Mouse (Mus musculus) midbrain, embryonic 15.5 days (tissue): ENCODE results near the gene Trpc6. TPM values are rescaled to one million over a fixed set of nuclear protein-coding genes. Genes with fewer than 3 reads are reported as not detected.

ENCODE experiments used
- ATAC-seq: fragments of 200-750 bp; cut with Nextera tagmentation; replicated peaks from 2 replicates; pipeline ENCODE4 v1.8.0; 2017; ENCODE audit warnings: moderate TSS enrichment
- H3K27ac ChIP-seq: fragments of 300-500 bp; sonication (generic); 2 replicates; pipeline ENCODE4 v1.5.1; 2015; ENCODE audit warnings: mild to moderate bottlenecking, inconsistent platforms
- H3K27me3 ChIP-seq: fragments of 300-500 bp; sonication (generic); replicated peaks from 2 replicates; pipeline ENCODE4 v1.6.1; 2015; ENCODE audit warnings: inconsistent platforms
- H3K36me3 ChIP-seq: fragments of 300-500 bp; sonication (generic); replicated peaks from 2 replicates; pipeline ENCODE4 v1.6.1; 2015; ENCODE audit warnings: inconsistent platforms
- H3K4me1 ChIP-seq: fragments of 300-500 bp; sonication (generic); 2 replicates; pipeline ENCODE4 v1.6.1; 2015; ENCODE audit warnings: inconsistent platforms
- H3K4me2 ChIP-seq: fragments of 300-500 bp; sonication (generic); 2 replicates; pipeline ENCODE4 v1.6.1; 2015; ENCODE audit warnings: inconsistent platforms, mild to moderate bottlenecking, moderate library complexity
- H3K4me3 ChIP-seq: fragments of 300-500 bp; sonication (generic); 2 replicates; pipeline ENCODE4 v1.5.1; 2015; ENCODE audit warnings: mild to moderate bottlenecking, inconsistent platforms
- H3K9ac ChIP-seq: fragments of 300-500 bp; sonication (generic); 2 replicates; pipeline ENCODE4 v1.6.1; 2015; ENCODE audit warnings: mild to moderate bottlenecking, inconsistent platforms
- H3K9me3 ChIP-seq: fragments of 300-500 bp; sonication (generic); 2 replicates; pipeline ENCODE4 v1.6.1; 2016; ENCODE audit warnings: inconsistent platforms
- WGBS: fragments of 180-500 bp; shearing (Covaris S2); methylation state at CpG from one replicate; pipeline ENCODE4 v1.1.7; 2015; ENCODE audit warnings: mixed read lengths; 5-methylcytosine and 5-hydroxymethylcytosine counted together
- polyA plus RNA-seq: library from polyadenylated mRNA; unstranded; fragments of >200 nt; fragmentation: Nextera tagmentation; extraction: Ambion mirVana; gene quantifications from 2 replicates; pipeline ENCODE4 v1.2.1, GENCODE M21; 2015

Trpc6 gene
- polyA plus RNA-seq: 0.60 and 0.94 TPM in 2 replicates

GRCm38 (mm10) chr9:8544041-8544794 lies at the start of gene Trpc6:
Gene Trpc6, plus strand, starts transcription at chr9:8544142.
- H3K9me3 ChIP-seq: no peaks in the 10 kb centered on the region
- WGBS: 1% methylated on average over 44 of the region's 44 CpGs
- H3K4me2 ChIP-seq: peak within 1 kb of the TSS; percentile 74
- no peaks in the 10 kb centered on the region for H3K36me3 ChIP-seq
- ATAC-seq: peak; percentile 95
- H3K4me1 ChIP-seq: 0 out of 2 replicates have a peak, but pooled peaks cover 3% of the 10 kb centered on the region
- H3K4me3 ChIP-seq: peak within 1 kb of the TSS; percentile 45
- H3K9ac ChIP-seq: peak within 1 kb of the TSS; percentile 26
- H3K27ac ChIP-seq: no peak within 1 kb of the TSS
- no peaks in the 10 kb centered on the region for H3K27me3 ChIP-seq

GRCm38 (mm10) chr9:8520911-8521310 lies 23.0 kb upstream of the Trpc6 start:
- Histone ChIP-seq H3K9ac (no peak overlapping the region), H3K27me3 (no peaks in the 10 kb centered on the region), H3K4me1 (no peaks in the 10 kb centered on the region), H3K9me3 (no peaks in the 10 kb centered on the region), H3K27ac (no peak overlapping the region), H3K4me3 (no peak overlapping the region), H3K4me2 (no peak overlapping the region), H3K36me3 (no peaks in the 10 kb centered on the region)
- no peak for ATAC-seq

GRCm38 (mm10) chr9:8533670-8534069 lies 10.3 kb upstream of the Trpc6 start:
- no peak overlapping the region for H3K4me2 ChIP-seq
- H3K9me3 ChIP-seq: no peaks in the 10 kb centered on the region
- no peaks in the 10 kb centered on the region for H3K36me3 ChIP-seq
- H3K27ac ChIP-seq: no peak overlapping the region
- 88% methylated on average over 1 of the region's 1 CpGs for WGBS
- H3K4me3 ChIP-seq: no peak overlapping the region
- ATAC-seq: no peak
- H3K4me1 ChIP-seq: no peaks in the 10 kb centered on the region
- H3K27me3 ChIP-seq: no peaks in the 10 kb centered on the region
- H3K9ac ChIP-seq: no peak overlapping the region

- no peaks in the 10 kb centered on the region for H3K36me3 ChIP-seq
- 80% methylated on average over 2 of the region's 2 CpGs for WGBS
- no peak for ATAC-seq
- no peaks in the 10 kb centered on the region for H3K9me3 ChIP-seq
- no peak overlapping the region for H3K4me3 ChIP-seq
- no peak overlapping the region for H3K27ac ChIP-seq
- H3K4me2 ChIP-seq: no peak overlapping the region
- 0 out of 2 replicates have a peak, but pooled peaks cover 3% of the 10 kb centered on the region for H3K4me1 ChIP-seq
- H3K9ac ChIP-seq: no peak overlapping the region
- H3K27me3 ChIP-seq: no peaks in the 10 kb centered on the region
Observed at GRCm38 (mm10) chr9:8545236-8545635, 1.3 kb downstream of the Trpc6 start.

- H3K27me3 ChIP-seq: no peaks in the 10 kb centered on the region
- 70% methylated on average over 1 of the region's 1 CpGs for WGBS
Observed at GRCm38 (mm10) chr9:8558574-8558973, 14.6 kb downstream of the Trpc6 start.

DNA sequence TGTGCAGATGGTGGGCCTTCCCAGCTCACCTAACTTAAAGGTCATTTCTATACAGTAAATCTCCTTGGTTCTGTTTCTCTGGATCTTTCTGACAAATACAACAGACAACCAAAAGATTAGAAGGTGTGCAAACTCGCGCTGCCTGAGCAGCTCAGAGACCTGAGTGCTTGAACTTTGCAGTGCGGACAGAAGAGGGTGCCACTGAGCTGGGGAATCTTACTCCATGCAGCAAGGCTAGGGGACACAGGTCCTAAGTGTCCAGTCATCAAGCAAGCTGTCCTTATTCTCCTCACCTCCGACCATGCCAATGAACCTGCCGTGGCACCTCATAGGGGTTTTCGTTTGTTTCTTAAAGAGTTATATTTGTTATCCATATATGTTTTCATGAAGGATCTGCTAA lies 48.7 kb downstream of the Trpc6 start:
- WGBS: 47% methylated on average over 6 of the region's 6 CpGs
- no peak overlapping the region for H3K27ac ChIP-seq
- H3K4me3 ChIP-seq: no peak overlapping the region
- H3K4me2 ChIP-seq: no peak overlapping the region
- no peak overlapping the region for H3K9ac ChIP-seq
- no peaks in the 10 kb centered on the region for H3K4me1 ChIP-seq
- no peak for ATAC-seq
- no peaks in the 10 kb centered on the region for H3K9me3 ChIP-seq
- H3K27me3 ChIP-seq: no peaks in the 10 kb centered on the region
- H3K36me3 ChIP-seq: no peaks in the 10 kb centered on the region

More at GRCm38 (mm10) chr9:8558574-8558973, 14.6 kb downstream of the Trpc6 start:
- H3K4me1 ChIP-seq: no peaks in the 10 kb centered on the region
- H3K9me3 ChIP-seq: no peaks in the 10 kb centered on the region
- no peak overlapping the region for H3K27ac ChIP-seq
- no peak overlapping the region for H3K4me3 ChIP-seq
- no peak overlapping the region for H3K4me2 ChIP-seq
- ATAC-seq: no peak
- H3K36me3 ChIP-seq: no peaks in the 10 kb centered on the region
- H3K9ac ChIP-seq: no peak overlapping the region

GRCm38 (mm10) chr9:8597089-8597488 lies 53.1 kb downstream of the Trpc6 start:
- no peak for ATAC-seq
- H3K36me3 ChIP-seq: no peaks in the 10 kb centered on the region
- no peaks in the 10 kb centered on the region for H3K9me3 ChIP-seq
- H3K27me3 ChIP-seq: no peaks in the 10 kb centered on the region
- no peak overlapping the region for H3K27ac ChIP-seq
- H3K4me2 ChIP-seq: no peak overlapping the region
- H3K4me1 ChIP-seq: no peaks in the 10 kb centered on the region
- no peak overlapping the region for H3K4me3 ChIP-seq
- no peak overlapping the region for H3K9ac ChIP-seq
- WGBS: 35% methylated on average over 1 of the region's 1 CpGs

DNA sequence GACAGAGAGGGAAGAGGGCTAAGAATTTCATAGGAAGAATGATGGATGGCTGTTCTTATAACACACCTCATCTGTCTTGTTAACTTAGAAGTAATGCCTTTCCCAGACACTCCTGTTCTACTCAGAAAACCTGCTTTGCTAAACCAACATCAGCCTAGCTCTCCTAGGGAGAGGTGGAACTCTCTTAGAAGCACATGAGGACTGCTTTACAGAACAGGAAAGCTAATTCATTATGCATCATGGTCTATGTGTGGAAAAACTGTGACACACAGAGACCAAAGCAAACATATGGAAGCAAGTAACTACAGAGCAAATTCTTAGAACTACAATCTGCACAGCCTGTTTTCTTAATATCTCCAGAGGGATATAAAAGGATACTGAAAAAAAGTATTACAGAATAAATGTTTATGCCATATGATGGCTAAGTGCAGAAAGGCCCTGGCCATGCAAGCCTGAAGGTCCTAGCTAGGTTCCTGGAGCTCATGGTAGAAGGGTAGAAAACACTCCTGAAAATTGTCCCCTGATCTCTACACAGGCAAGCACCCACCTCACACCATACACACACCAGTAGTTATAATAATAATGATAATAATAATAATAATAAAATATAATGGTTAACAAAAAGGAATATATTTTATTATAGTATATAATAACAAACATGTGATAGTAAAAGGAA lies 63.0 kb downstream of the Trpc6 start:
- H3K36me3 ChIP-seq: no peaks in the 10 kb centered on the region
- H3K9me3 ChIP-seq: no peaks in the 10 kb centered on the region
- no peaks in the 10 kb centered on the region for H3K27me3 ChIP-seq
- H3K9ac ChIP-seq: no peak overlapping the region
- no peak overlapping the region for H3K4me3 ChIP-seq
- ATAC-seq: no peak
- H3K27ac ChIP-seq: no peak overlapping the region
- no peaks in the 10 kb centered on the region for H3K4me1 ChIP-seq
- no peak overlapping the region for H3K4me2 ChIP-seq

DNA sequence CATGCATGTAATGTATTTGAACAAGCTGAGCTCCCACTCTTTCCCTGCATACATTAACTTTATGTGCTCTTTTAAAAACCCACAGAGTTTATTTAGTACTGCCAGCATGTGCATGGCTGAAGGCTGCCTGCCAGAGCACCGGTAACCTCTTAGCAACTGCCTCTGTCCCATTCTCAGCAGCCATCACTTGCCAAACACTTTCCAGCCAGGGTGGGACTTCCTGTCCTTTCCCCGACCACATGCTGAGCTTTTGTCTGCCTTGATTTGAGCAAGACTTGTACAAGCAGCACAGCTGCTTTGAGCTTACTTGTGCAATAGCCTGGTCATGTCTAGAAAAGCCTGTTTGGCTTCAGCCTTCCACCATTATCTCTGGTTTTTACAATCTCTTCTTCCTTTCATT lies 90.4 kb downstream of the Trpc6 start:
- Histone ChIP-seq H3K27me3 (no peaks in the 10 kb centered on the region), H3K4me3 (no peak overlapping the region), H3K36me3 (no peaks in the 10 kb centered on the region), H3K27ac (no peak overlapping the region), H3K9ac (no peak overlapping the region), H3K4me1 (no peaks in the 10 kb centered on the region), H3K4me2 (no peak overlapping the region), H3K9me3 (no peaks in the 10 kb centered on the region)
- peak; percentile 56; the same call in 1 of the 2 replicates for ATAC-seq
- WGBS: 44% methylated on average over 2 of the region's 2 CpGs

DNA sequence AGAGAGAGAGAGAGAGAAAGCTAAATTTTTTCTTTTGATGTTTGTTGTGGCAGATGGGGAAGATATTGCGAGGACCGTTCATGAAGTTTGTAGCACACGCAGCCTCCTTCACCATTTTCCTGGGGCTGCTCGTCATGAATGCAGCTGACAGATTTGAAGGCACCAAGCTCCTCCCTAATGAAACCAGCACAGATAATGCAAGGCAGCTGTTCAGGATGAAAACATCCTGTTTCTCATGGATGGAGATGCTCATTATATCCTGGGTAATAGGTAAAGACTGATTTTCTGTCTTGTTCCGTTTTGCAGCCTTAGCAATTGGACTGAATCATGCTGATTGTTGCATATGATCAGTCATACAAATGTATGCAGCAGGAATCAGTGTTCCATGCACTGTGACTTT lies 99.5 kb downstream of the Trpc6 start:
- H3K4me2 ChIP-seq: no peak overlapping the region
- H3K27ac ChIP-seq: no peak overlapping the region
- no peaks in the 10 kb centered on the region for H3K36me3 ChIP-seq
- WGBS: 72% methylated on average over 5 of the region's 5 CpGs
- ATAC-seq: peak; percentile 42; the same call in 1 of the 2 replicates
- H3K9ac ChIP-seq: no peak overlapping the region
- H3K4me3 ChIP-seq: no peak overlapping the region
- H3K27me3 ChIP-seq: no peaks in the 10 kb centered on the region
- no peaks in the 10 kb centered on the region for H3K9me3 ChIP-seq
- H3K4me1 ChIP-seq: no peaks in the 10 kb centered on the region

DNA sequence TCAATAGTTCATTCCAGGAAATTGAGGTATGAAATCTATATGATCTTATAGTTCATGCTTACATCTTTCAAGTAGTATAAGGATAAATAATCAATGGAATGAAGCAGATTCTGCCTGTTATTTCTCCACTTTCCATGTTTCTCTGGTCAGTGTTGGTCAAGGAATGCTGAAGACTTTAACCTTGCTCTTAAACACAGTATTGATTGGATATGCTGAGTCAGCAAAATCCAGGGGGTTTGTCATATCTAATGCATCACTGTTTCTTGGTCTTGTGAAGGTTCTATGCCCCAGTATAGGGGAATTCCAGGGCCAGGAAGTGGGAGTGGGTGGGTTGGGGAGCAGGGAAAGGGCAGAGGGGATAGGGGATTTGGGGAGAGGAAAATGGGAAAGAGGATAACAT lies 111.4 kb downstream of the Trpc6 start:
- no peaks in the 10 kb centered on the region for H3K36me3 ChIP-seq
- no peak for ATAC-seq
- H3K4me3 ChIP-seq: no peak overlapping the region

DNA sequence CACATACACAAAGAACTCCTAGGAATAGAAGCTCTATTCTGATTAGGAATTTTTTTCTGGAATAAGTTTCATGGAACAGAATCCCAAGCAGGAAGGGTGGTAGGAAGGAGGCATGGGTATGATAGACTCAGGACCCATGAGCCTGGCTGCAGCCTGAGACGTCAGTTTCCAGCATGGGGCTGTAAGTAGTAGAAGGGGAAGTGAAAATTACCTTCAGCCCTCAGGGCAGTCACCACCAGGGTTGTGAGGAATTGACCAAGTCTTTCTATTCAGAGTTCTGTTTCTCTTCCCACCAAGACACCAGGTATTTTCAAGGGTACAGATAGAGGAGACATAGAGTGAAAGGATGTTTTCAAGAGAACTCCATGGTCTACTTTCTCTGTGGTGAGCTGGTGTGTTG lies 129.0 kb downstream of the Trpc6 start:
- no peaks in the 10 kb centered on the region for H3K27me3 ChIP-seq
- no peak overlapping the region for H3K4me2 ChIP-seq
- H3K9me3 ChIP-seq: no peaks in the 10 kb centered on the region
- ATAC-seq: no peak
- no peaks in the 10 kb centered on the region for H3K36me3 ChIP-seq
- H3K9ac ChIP-seq: no peak overlapping the region
- WGBS: 83% methylated on average over 1 of the region's 1 CpGs
- no peak overlapping the region for H3K27ac ChIP-seq
- no peak overlapping the region for H3K4me3 ChIP-seq
- H3K4me1 ChIP-seq: no peaks in the 10 kb centered on the region

More for the DNA sequence above, 111.4 kb downstream of the Trpc6 start:
- no peak overlapping the region for H3K9ac ChIP-seq
- no peak overlapping the region for H3K27ac ChIP-seq
- no peaks in the 10 kb centered on the region for H3K27me3 ChIP-seq
- no peak overlapping the region for H3K4me2 ChIP-seq
- H3K4me1 ChIP-seq: no peaks in the 10 kb centered on the region
- no peaks in the 10 kb centered on the region for H3K9me3 ChIP-seq

DNA sequence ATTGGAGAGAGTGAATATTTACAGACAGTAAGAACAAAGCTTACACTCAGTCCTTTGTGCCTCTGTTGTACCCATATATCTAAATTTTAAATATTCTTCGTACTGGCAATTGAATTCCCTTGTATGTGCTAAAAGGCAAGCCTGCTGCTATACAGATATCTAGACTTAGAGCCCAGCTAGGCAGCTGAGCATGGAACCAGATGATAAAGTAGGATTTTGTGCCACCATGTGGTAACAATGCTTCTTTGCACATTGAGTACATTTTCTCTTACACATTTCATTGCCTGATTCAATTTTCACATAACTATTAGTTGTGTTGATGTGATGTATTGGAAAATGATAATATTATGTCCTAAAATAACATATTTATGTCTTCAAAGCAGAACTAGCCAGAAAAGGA lies 132.7 kb downstream of the Trpc6 start:
- ATAC-seq: peak; percentile 83
- WGBS: 65% methylated on average over 1 of the region's 1 CpGs

More for the DNA sequence above, 132.7 kb downstream of the Trpc6 start:
- Histone ChIP-seq H3K4me3 (no peak overlapping the region), H3K4me1 (no peaks in the 10 kb centered on the region), H3K36me3 (no peaks in the 10 kb centered on the region), H3K9me3 (no peaks in the 10 kb centered on the region), H3K27me3 (no peaks in the 10 kb centered on the region), H3K4me2 (no peak overlapping the region), H3K9ac (no peak overlapping the region), H3K27ac (no peak overlapping the region)
